Mouse (Mus musculus) ovary, adult 18-20 months (tissue): Measurements from ENCODE around the gene Atf2.
"Not testable (repeated sequence)": the region's sequence is repeated elsewhere in the genome, so short reads cannot be mapped to it uniquely, and the experiment has no call there.

ENCODE experiments used
- DNase-seq: peaks from one replicate; pipeline ENCODE4 v3.0.0; 2022; ENCODE audit warnings: low spot score, mixed read lengths

The Atf2 gene

GRCm38 (mm10) chr2:73892464-73893296, at the start of gene Atf2:
Gene Atf2, minus strand, starts transcription at chr2:73892639.
- DNase-seq: peak; percentile 99

GRCm38 (mm10) chr2:73941281-73941680, 48.8 kb upstream of the Atf2 start:
- no peak for DNase-seq

- DNase-seq: no peak
Observed at GRCm38 (mm10) chr2:73940471-73940870, 48.0 kb upstream of the Atf2 start.

- DNase-seq: no peak
Observed at GRCm38 (mm10) chr2:73938896-73939295, 46.5 kb upstream of the Atf2 start.

GRCm38 (mm10) chr2:73932676-73933313, 40.4 kb upstream of the Atf2 start:
- DNase-seq: no peak

GRCm38 (mm10) chr2:73927711-73928110, 35.3 kb upstream of the Atf2 start:
- DNase-seq: no peak

- DNase-seq: no peak
Observed at GRCm38 (mm10) chr2:73925539-73925938, 33.1 kb upstream of the Atf2 start.

- peak; percentile 74 for DNase-seq
Observed at GRCm38 (mm10) chr2:73925089-73925488, 32.6 kb upstream of the Atf2 start.

GRCm38 (mm10) chr2:73919642-73920041, 27.2 kb upstream of the Atf2 start:
- DNase-seq: no peak

GRCm38 (mm10) chr2:73912264-73912663, 19.8 kb upstream of the Atf2 start:
- DNase-seq: no peak

GRCm38 (mm10) chr2:73911175-73911700, 18.8 kb upstream of the Atf2 start, which contains the start of gene Atp5g3:
Gene Atp5g3, minus strand, starts transcription at chr2:73911326.
- DNase-seq: peak; percentile 87

GRCm38 (mm10) chr2:73910571-73911174, 18.2 kb upstream of the Atf2 start:
- peak; percentile 35 for DNase-seq

- DNase-seq: no peak
Observed at GRCm38 (mm10) chr2:73909116-73909515, 16.7 kb upstream of the Atf2 start.

- not testable (repeated sequence) for DNase-seq
Observed at GRCm38 (mm10) chr2:73904679-73905078, 12.2 kb upstream of the Atf2 start.

- no peak for DNase-seq
Observed at GRCm38 (mm10) chr2:73903536-73903935, 11.1 kb upstream of the Atf2 start.

- DNase-seq: peak; percentile 23
Observed at GRCm38 (mm10) chr2:73902328-73902727, 9.9 kb upstream of the Atf2 start.

GRCm38 (mm10) chr2:73901169-73901568, 8.7 kb upstream of the Atf2 start:
- no peak for DNase-seq

GRCm38 (mm10) chr2:73900364-73900763, 7.9 kb upstream of the Atf2 start:
- DNase-seq: no peak

- not testable (repeated sequence) for DNase-seq
Observed at GRCm38 (mm10) chr2:73896919-73897318, 4.5 kb upstream of the Atf2 start.

- no peak for DNase-seq
Observed at GRCm38 (mm10) chr2:73893473-73894270, 1.2 kb upstream of the Atf2 start.

- peak; percentile 16 for DNase-seq
Observed at GRCm38 (mm10) chr2:73891701-73892463, 557 bp downstream of the Atf2 start.
